Comparison of ENCODE assay signal across 25 mouse cellular contexts in genomic region chr12:31924135-31924534, GRCm38 (mm10). TPM values are rescaled to one million over a fixed set of nuclear protein-coding genes. Genes with fewer than 3 reads are reported as not detected.
A peak's percentile ranks its signal among the peaks of the same experiment; 100 is the strongest.
DNase-seq lines count a peak whose midpoint lies in the region; ATAC-seq and TF ChIP-seq lines count a peak whose summit lies in the region.
"Had no signal": no experiment of that assay in that cellular context is flagged by ENCODE, and none has a peak within 500 bp of the region (broad histone marks: within the 10 kb centered on the region; RNA-seq: fewer than 3 reads in every experiment).

No protein-coding gene starts in this region.

- no peaks in the 10 kb centered on the region for H3K27me3 ChIP-seq in cerebellum, adult 2 months (ENCODE audit: control insufficient read depth, insufficient read depth, low read length)
- no peaks in the 10 kb centered on the region for H3K27me3 ChIP-seq in MEL (ENCODE audit: control insufficient read depth in 1 of 2, insufficient read depth in 2 of 2, low read length in 2 of 2)
- H3K27me3 ChIP-seq: CH12.LX; embryonic facial prominence, embryonic 13.5 days; embryonic facial prominence, embryonic 15.5 days; forebrain, embryonic 12.5 days had no signal

- 0 out of 2 replicates have a peak overlapping the region, but pooled peaks have one; percentile 27 for H3K27ac ChIP-seq in cerebellum, adult 2 months (ENCODE audit: insufficient read depth, low read length)
- H3K27ac ChIP-seq in MEL (ENCODE audit: control insufficient read depth, low read depth, low read length), result no peak overlapping the region
- H3K27ac ChIP-seq: embryonic facial prominence, embryonic 13.5 days; embryonic facial prominence, embryonic 15.5 days; forebrain, embryonic 10.5 days; forebrain, embryonic 12.5 days had no signal

- no peak for DNase-seq in cerebellum, adult 2 months
- no peak for DNase-seq in cerebellum, postnatal 14 days
- DNase-seq in MEL (ENCODE audit: low read depth, low spot score), result peak; percentile 45
- DNase-seq in kidney, adult 9 months, result no peak
- DNase-seq: adrenal gland, adult 2 months; adrenal gland, postnatal 10 days; adrenal gland, postnatal 25 days; B cell, adult 2 months; cerebellum, adult 11 months; cerebellum, adult 18-20 months; cerebellum, adult 9-10 months; cerebellum, postnatal 10 days; cerebellum, postnatal 36 days; embryo, embryonic 11 days had no signal

- WGBS in cerebellum, adult 2 months, result 91% methylated on average over 3 of the region's 3 CpGs

- no peak; the same call in 1 of the 2 replicates for TF ChIP-seq RAD21 in MEL (IDR thresholded peaks at IDR 0.05; ENCODE audit: low read depth, low read length)

- H3K4me1 ChIP-seq in cerebellum, adult 2 months (ENCODE audit: control insufficient read depth, insufficient read depth, low read length), result peaks cover 18% of the 10 kb centered on the region
- H3K4me1 ChIP-seq in MEL (ENCODE audit: control insufficient read depth in 1 of 2, insufficient read depth in 2 of 2, low read length in 2 of 2), result peaks cover 0 to 7% of the 10 kb centered on the region in 2 experiments; a peak in 2 of 4 replicates
- H3K4me1 ChIP-seq: embryonic facial prominence, embryonic 13.5 days; embryonic facial prominence, embryonic 15.5 days; forebrain, embryonic 10.5 days; forebrain, embryonic 12.5 days had no signal

- peak; percentile 66 for TF ChIP-seq EP300 in MEL (IDR thresholded peaks at IDR 0.05; ENCODE audit: low read depth in 1 of 2, low read length in 2 of 2)

- H3K9me3 ChIP-seq in MEL (replicated peaks; ENCODE audit: insufficient read depth, low read length), result no peaks in the 10 kb centered on the region
- H3K9me3 ChIP-seq: embryonic facial prominence, embryonic 13.5 days; embryonic facial prominence, embryonic 15.5 days; forebrain, embryonic 10.5 days; forebrain, embryonic 12.5 days; G1E had no signal

- H3K4me3 ChIP-seq in cerebellum, adult 2 months (replicated peaks; ENCODE audit: insufficient read depth, low read depth, low read length), result no peak overlapping the region
- no peak overlapping the region for H3K4me3 ChIP-seq in MEL (ENCODE audit: control insufficient read depth in 1 of 2, insufficient read depth in 1 of 2, low read depth in 2 of 2, low read length in 2 of 2)
- H3K4me3 ChIP-seq: embryonic facial prominence, embryonic 13.5 days; embryonic facial prominence, embryonic 15.5 days; erythroblast, embryonic 14.5 days; forebrain, embryonic 10.5 days; forebrain, embryonic 12.5 days had no signal

- TF ChIP-seq CTCF in cerebellum, adult 2 months (IDR thresholded peaks at IDR 0.05; ENCODE audit: borderline replicate concordance, insufficient read depth, low read depth, low read length), result no peak
- no peak for TF ChIP-seq CTCF in MEL (IDR thresholded peaks at IDR 0.05 in 2 of 3, conservative IDR thresholded peaks at IDR 0.05 in 1 of 3; ENCODE audit: control insufficient read depth in 1 of 3, insufficient read depth in 1 of 3, low read depth in 2 of 3, low read length in 3 of 3, poor library complexity in 1 of 3, severe bottlenecking in 1 of 3)

- H3K79me2 ChIP-seq in MEL (ENCODE audit: control insufficient read depth, insufficient read depth, low read length, poor library complexity), result no peaks in the 10 kb centered on the region

- ATAC-seq in megakaryocyte-erythroid progenitor cell, adult 5-6 weeks (replicated peaks; ENCODE audit: low FRiP score, low TSS enrichment, poor library complexity, severe bottlenecking), result peak; percentile 66
- ATAC-seq: CD4-positive, CD25-positive, alpha-beta regulatory T cell, adult 4 months; forebrain, embryonic 14.5 days; forebrain, embryonic 16.5 days had no signal

- H3K36me3 ChIP-seq in MEL (ENCODE audit: control insufficient read depth in 1 of 2, insufficient read depth in 2 of 2, low read length in 2 of 2), result peaks cover 0 to 4% of the 10 kb centered on the region in 2 experiments

- no peak overlapping the region for H3K9ac ChIP-seq in MEL (ENCODE audit: control insufficient read depth, low read depth, low read length, poor library complexity, severe bottlenecking)
- H3K9ac ChIP-seq: embryonic facial prominence, embryonic 13.5 days; embryonic facial prominence, embryonic 15.5 days; forebrain, embryonic 12.5 days had no signal

- no peak for TF ChIP-seq POLR2A in cerebellum, adult 2 months (IDR thresholded peaks at IDR 0.05; ENCODE audit: borderline replicate concordance, insufficient read depth, low read length)
- no peak for TF ChIP-seq POLR2A in MEL (IDR thresholded peaks at IDR 0.05; ENCODE audit: control insufficient read depth in 1 of 2, insufficient read depth in 1 of 2, low read depth in 1 of 2, low read length in 2 of 2, poor library complexity in 1 of 2)

TF ChIP-seq in MEL, 35 proteins besides CTCF, POLR2A, EP300 and RAD21:
- TF ChIP-seq TAL1 (IDR thresholded peaks at IDR 0.05; ENCODE audit: low read length) (peak; percentile 4; the same call in 1 of the 2 replicates), ETS1 (IDR thresholded peaks at IDR 0.05; ENCODE audit: low read depth, low read length) (0 out of 2 replicates have a peak, but pooled peaks have one; percentile 32), BHLHE40 (IDR thresholded peaks at IDR 0.05; ENCODE audit: borderline replicate concordance, low read depth, low read length) (no peak), USF1 (IDR thresholded peaks at IDR 0.05; ENCODE audit: low read depth, low read length) (no peak), MYC (IDR thresholded peaks at IDR 0.05; ENCODE audit: low read depth, low read length) (no peak), TCF12 (IDR thresholded peaks at IDR 0.05; ENCODE audit: low read depth, low read length) (peak; percentile 57; the same call in 1 of the 2 replicates), GATA1 (IDR thresholded peaks at IDR 0.05; ENCODE audit: low read depth, low read length) (peak; percentile 62), RCOR1 (IDR thresholded peaks at IDR 0.05; ENCODE audit: low read depth, low read length) (peak; percentile 44), E2F4 (IDR thresholded peaks at IDR 0.05; ENCODE audit: borderline replicate concordance, low read depth, low read length) (no peak), ZC3H11A (IDR thresholded peaks at IDR 0.05; ENCODE audit: low read depth, low read length) (no peak), MAFK (IDR thresholded peaks at IDR 0.05; ENCODE audit: borderline replicate concordance, low read depth, low read length) (no peak)
TF ChIP-seq in MEL: peak in this region for 5.

RNA-seq across cellular contexts. Expression of gene Hbp1, which starts 26.2 kb away (rescaled TPM):
- 43.5 and 46.2 TPM in 2 replicates for polyA plus RNA-seq in cerebellum, adult 2 months (2012; rRNA removed)
- total RNA-seq in MEL (2012; rRNA removed), result 4.3 and 7.2 TPM in 2 replicates
- polyA plus RNA-seq in MEL (2012; ENCODE audit: insufficient read depth in 1 of 2, insufficient read length in 2 of 2, low read depth in 1 of 2, low replicate concordance in 2 of 2, missing spikeins in 1 of 2), result 1 to 10 TPM in 1 of 2 experiments, not detected in 1; 8.8 TPM
- 34.8 and 37.9 TPM in 2 replicates for total RNA-seq in megakaryocyte-erythroid progenitor cell, adult 5-6 weeks (2014; fragmentation: Nextera tagmentation)
- 39.8 and 50.5 TPM in 2 replicates for total RNA-seq in megakaryocyte-erythroid progenitor cell, adult 5-6 weeks (2017)
